Mouse (Mus musculus) hindbrain, embryonic 11.5 days (tissue): Measurements from ENCODE around the gene Rph3a. TPM values are rescaled to one million over a fixed set of nuclear protein-coding genes. Genes with fewer than 3 reads are reported as not detected.

ENCODE experiments used
- ATAC-seq: fragments of 200-750 bp; cut with Nextera tagmentation; 2 replicates; pipeline ENCODE4 v1.8.0; 2017; ENCODE audit warnings: mild to moderate bottlenecking, moderate TSS enrichment, moderate library complexity; ENCODE audit not compliant: low FRiP score
- DNase-seq: peaks from one replicate; pipeline ENCODE4 v3.0.0-alpha.2; 2015; ENCODE audit warnings: low spot score
- H3K27ac ChIP-seq: fragments of 300-500 bp; sonication (generic); 2 replicates; pipeline ENCODE4 v1.5.1; 2014; ENCODE audit warnings: mild to moderate bottlenecking, low read depth, low read length
- H3K27me3 ChIP-seq: fragments of 300-500 bp; sonication (generic); 2 replicates; pipeline ENCODE4 v1.6.1; 2014; ENCODE audit warnings: mild to moderate bottlenecking, low read length, moderate library complexity, mixed read lengths; ENCODE audit not compliant: control insufficient read depth, insufficient read depth
- H3K36me3 ChIP-seq: fragments of 300-500 bp; sonication (generic); 2 replicates; pipeline ENCODE4 v1.6.1; 2014; ENCODE audit warnings: mild to moderate bottlenecking, low read length, moderate library complexity, mixed read lengths; ENCODE audit not compliant: control insufficient read depth, insufficient read depth
- H3K4me1 ChIP-seq: fragments of 300-500 bp; sonication (generic); replicated peaks from 2 replicates; pipeline ENCODE4 v1.6.1; 2014; ENCODE audit warnings: low read length, mixed read lengths; ENCODE audit not compliant: control insufficient read depth, insufficient read depth
- H3K4me2 ChIP-seq: fragments of 300-500 bp; sonication (generic); replicated peaks from 2 replicates; pipeline ENCODE4 v1.6.1; 2014; ENCODE audit warnings: mild to moderate bottlenecking, low read depth, low read length
- H3K4me3 ChIP-seq: fragments of 300-500 bp; sonication (generic); 2 replicates; pipeline ENCODE4 v1.5.1; 2014; ENCODE audit warnings: low read depth, low read length
- H3K9ac ChIP-seq: fragments of 300-500 bp; sonication (generic); 2 replicates; pipeline ENCODE4 v1.6.1; 2014; ENCODE audit warnings: low read depth, low read length
- H3K9me3 ChIP-seq: fragments of 300-500 bp; sonication (generic); 2 replicates; pipeline ENCODE4 v1.6.1; 2016; ENCODE audit warnings: low read length; ENCODE audit not compliant: control insufficient read depth
- WGBS: fragments of 180-500 bp; shearing (Covaris S2); extraction: QIAGEN DNeasy Blood & Tissue Kit; methylation state at CpG from one replicate; pipeline ENCODE4 v1.1.7; 2014; 5-methylcytosine and 5-hydroxymethylcytosine counted together
- polyA plus RNA-seq: library from polyadenylated mRNA; unstranded; fragments of >200 nt; fragmentation: Nextera tagmentation; extraction: Ambion mirVana; gene quantifications from 2 replicates; pipeline ENCODE4 v1.2.1, GENCODE M21; 2014

Rph3a gene
- polyA plus RNA-seq, 1 experiment from 2014 or later: 2.6 TPM

DNA sequence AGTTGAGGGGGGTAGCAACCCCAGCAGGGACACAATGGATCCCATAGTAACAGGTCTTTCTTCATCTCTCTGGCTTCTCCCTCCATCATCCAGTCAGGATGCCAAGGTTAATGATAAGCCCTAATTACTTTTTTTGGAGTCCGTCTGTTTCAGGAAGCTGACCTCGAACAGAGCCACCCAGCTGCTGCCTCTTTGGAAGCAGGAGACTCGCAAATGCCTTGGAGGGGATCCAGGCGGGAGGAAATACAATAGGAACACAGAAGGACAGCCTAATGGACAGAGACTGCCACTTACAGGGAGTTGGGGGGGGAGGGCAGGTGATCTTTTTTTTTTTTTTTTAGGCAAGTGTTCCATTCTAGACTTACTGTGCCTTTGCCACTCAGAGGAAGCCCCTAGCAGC is 40.2 kb downstream of the Rph3a start:
- Histone ChIP-seq H3K27ac (no peak overlapping the region), H3K4me2 (no peak overlapping the region), H3K9me3 (no peaks in the 10 kb centered on the region), H3K4me1 (no peaks in the 10 kb centered on the region), H3K9ac (no peak overlapping the region), H3K27me3 (no peaks in the 10 kb centered on the region), H3K36me3 (no peaks in the 10 kb centered on the region), H3K4me3 (no peak overlapping the region)
- ATAC-seq (no peak), DNase-seq (peak; percentile 2)
- 30% methylated on average over 4 of the region's 4 CpGs for WGBS

DNA sequence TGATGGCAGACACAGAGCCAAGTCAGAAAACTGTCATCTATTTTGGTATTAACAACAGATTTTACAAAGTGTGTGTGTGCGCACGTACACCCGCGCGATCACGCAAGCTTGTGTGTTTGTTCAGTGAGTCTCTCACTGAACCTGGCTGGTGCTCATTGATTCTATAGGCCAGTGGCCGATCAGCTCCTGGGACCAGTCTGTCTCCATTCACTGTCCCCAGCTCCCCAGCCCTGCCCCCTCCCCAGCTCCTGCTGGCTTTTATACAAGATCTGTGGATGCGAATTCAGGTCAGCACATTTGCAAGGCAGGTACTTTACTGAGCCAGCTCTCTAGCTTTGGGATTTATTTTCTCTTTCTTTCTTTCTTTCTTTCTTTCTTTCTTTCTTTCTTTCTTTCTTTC is 41.1 kb downstream of the Rph3a start:
- ATAC-seq: no peak
- Histone ChIP-seq H3K4me1 (no peaks in the 10 kb centered on the region), H3K27ac (no peak overlapping the region), H3K36me3 (no peaks in the 10 kb centered on the region), H3K4me3 (no peak overlapping the region), H3K9ac (no peak overlapping the region), H3K9me3 (no peaks in the 10 kb centered on the region), H3K4me2 (no peak overlapping the region), H3K27me3 (no peaks in the 10 kb centered on the region)
- DNase-seq: no peak
- WGBS: 84% methylated on average over 8 of the region's 8 CpGs

DNA sequence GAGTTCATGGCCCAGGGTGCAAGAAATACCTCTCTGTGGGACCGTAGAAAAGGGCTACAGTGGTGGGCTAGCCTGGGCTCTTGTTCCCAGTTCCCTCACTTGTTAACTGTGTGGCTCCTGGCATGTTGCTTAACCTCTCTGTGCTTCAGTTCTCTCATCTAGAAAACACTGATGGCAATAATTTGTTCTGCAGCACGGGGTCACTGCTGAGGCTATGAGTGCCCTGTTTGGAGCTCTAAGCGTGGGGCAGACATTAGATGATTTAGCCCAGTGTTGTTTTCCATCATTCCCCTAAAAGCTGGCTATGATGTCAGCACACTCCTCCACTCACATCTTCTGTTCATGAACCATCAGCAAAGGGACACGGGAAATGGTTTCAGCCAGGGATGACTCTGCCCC is 41.8 kb downstream of the Rph3a start:
- H3K9me3 ChIP-seq: no peaks in the 10 kb centered on the region
- no peaks in the 10 kb centered on the region for H3K4me1 ChIP-seq
- no peak overlapping the region for H3K4me3 ChIP-seq
- no peak overlapping the region for H3K27ac ChIP-seq
- DNase-seq: no peak
- no peaks in the 10 kb centered on the region for H3K36me3 ChIP-seq
- ATAC-seq: no peak
- H3K4me2 ChIP-seq: no peak overlapping the region
- no peak overlapping the region for H3K9ac ChIP-seq
- 74% methylated on average over 4 of the region's 4 CpGs for WGBS
- no peaks in the 10 kb centered on the region for H3K27me3 ChIP-seq

DNA sequence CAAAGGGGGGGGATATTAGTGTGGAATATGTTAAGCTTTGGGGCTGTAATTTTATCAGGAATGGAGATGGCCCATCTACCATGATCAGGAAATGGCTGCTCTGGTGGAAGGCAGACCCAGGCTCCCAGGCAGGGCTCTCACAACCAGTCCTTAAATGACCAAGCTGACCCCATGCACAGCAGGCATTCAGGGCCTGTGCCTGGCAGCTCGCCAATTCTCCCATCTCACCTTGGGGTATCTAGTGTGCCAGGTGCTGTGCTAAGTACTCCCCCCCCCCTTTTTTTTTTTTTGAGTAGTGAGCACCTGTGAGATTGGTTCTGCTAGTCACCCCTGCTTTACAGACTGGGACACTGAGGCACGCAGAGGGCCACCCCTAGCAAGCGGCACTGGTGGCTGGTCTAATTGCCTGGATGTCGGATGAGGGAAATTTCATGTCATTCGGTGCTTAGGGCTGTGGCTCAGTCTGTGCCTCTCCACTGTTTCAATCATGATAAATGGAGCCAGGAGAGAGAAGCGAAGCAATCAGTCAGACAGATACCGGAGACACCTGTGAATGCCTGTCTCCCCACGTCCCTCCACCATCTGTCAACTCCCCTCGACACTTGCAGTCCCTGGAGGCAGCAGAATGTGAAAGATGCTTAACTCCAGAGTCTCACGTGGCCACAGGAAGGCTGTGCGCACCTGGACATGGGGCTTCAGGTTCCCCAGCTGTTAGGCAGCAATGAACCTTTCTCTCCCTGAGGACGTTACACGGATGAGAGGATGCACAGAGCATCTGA is 42.3 kb downstream of the Rph3a start:
- no peak for ATAC-seq
- H3K27me3 ChIP-seq: no peaks in the 10 kb centered on the region

DNA sequence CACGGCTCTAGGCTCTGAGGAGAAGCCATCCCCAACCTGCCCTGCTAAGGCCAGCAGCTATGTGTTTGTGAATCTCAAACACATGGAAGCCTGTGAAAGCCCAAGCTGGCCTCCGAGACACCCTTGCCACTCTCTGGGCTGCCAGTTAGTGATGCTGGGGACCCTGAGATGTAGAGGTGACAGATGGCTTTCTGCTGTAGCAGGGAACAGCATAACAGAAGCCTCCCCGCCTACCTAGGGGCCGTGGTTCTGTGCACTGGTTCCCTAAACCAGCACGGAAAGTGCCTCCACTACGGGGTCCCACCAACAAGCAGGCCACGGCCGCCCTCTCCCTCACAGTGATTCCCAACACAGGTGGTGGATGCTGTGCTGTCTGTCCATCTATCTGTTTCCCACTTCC is 43.0 kb downstream of the Rph3a start:
- no peak for DNase-seq
- Histone ChIP-seq H3K27me3 (no peaks in the 10 kb centered on the region), H3K27ac (no peak overlapping the region), H3K9me3 (no peaks in the 10 kb centered on the region), H3K36me3 (no peaks in the 10 kb centered on the region), H3K4me1 (no peaks in the 10 kb centered on the region), H3K9ac (no peak overlapping the region), H3K4me2 (no peak overlapping the region), H3K4me3 (no peak overlapping the region)
- ATAC-seq: no peak
- WGBS: 87% methylated on average over 8 of the region's 8 CpGs

More for the DNA sequence above, 42.3 kb downstream of the Rph3a start:
- Histone ChIP-seq H3K27ac (no peak overlapping the region), H3K4me1 (no peaks in the 10 kb centered on the region), H3K36me3 (no peaks in the 10 kb centered on the region), H3K9ac (no peak overlapping the region), H3K9me3 (no peaks in the 10 kb centered on the region), H3K4me2 (no peak overlapping the region), H3K4me3 (no peak overlapping the region)
- DNase-seq: peak; percentile 1
- 73% methylated on average over 13 of the region's 13 CpGs for whole genome bisulfite sequencing

DNA sequence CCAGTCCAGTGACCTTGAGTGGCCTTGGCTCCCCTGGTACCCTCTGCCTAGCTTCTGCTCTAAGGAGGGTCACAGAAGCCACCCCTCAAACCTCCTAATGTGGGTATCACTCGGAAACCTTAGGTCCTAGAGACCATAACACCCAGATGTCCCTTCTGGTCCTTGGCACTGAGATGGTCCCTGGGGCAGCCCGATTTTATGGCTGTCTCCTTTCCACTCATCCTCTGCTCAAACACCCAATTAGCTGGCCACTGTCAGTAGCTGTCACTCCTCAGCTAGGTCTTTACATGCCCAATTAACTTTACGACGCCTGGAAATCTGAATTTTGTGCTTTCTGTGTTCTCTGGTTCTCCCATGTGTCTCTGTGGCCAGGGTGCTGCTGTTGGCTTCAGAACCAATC is 43.7 kb downstream of the Rph3a start:
- H3K9ac ChIP-seq: no peak overlapping the region
- H3K36me3 ChIP-seq: no peaks in the 10 kb centered on the region
- H3K4me3 ChIP-seq: no peak overlapping the region
- ATAC-seq (no peak), DNase-seq (no peak)
- no peaks in the 10 kb centered on the region for H3K4me1 ChIP-seq
- 85% methylated on average over 4 of the region's 4 CpGs for WGBS
- H3K27ac ChIP-seq: no peak overlapping the region
- H3K4me2 ChIP-seq: no peak overlapping the region
- H3K27me3 ChIP-seq: no peaks in the 10 kb centered on the region
- H3K9me3 ChIP-seq: no peaks in the 10 kb centered on the region

DNA sequence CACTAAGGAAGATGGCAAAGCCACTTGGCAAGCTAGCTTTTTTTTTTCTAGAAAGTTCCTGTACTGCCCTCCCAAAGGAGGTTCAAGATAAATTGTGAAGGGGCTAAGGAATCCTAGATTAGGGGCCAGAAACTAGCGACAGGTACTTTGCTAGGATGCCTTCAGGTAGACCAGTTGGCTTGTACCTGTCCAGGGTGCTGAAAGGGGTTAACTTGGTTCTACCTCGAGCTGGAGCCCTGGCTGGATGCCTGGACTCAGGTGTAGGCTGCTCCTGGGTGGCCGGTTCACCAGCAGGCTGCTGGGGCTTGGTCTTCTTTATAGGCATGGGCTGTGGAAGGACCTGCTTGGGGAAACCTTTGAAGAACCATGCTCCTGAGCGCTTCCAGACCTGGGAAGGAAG is 48.9 kb downstream of the Rph3a start:
- Histone ChIP-seq H3K4me1 (no peaks in the 10 kb centered on the region), H3K9ac (no peak overlapping the region), H3K36me3 (no peaks in the 10 kb centered on the region), H3K27ac (no peak overlapping the region), H3K4me3 (no peak overlapping the region), H3K9me3 (no peaks in the 10 kb centered on the region), H3K4me2 (no peak overlapping the region), H3K27me3 (no peaks in the 10 kb centered on the region)
- ATAC-seq (no peak), DNase-seq (peak; percentile 15)
- WGBS: 60% methylated on average over 4 of the region's 4 CpGs

DNA sequence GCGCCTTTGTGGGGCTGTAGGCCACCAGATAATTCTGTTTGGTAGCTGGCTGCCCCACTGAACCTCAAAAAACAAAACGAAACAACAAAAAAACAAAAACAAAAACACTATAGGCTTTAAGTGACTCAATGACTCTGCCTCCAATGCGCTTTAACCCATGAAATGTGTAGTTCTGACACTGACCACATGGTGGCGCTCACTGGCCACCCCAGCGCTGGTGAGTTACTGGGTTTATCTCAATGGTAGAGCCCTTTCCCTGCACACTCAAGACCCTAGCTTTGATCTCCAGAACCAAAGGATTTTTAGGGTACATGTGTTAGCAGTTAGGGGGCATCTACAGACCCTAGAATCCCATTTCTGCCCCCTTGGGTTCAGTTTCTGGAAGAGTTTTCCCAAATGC is 55.9 kb downstream of the Rph3a start:
- no peaks in the 10 kb centered on the region for H3K27me3 ChIP-seq
- H3K4me1 ChIP-seq: no peaks in the 10 kb centered on the region
- no peak overlapping the region for H3K9ac ChIP-seq
- DNase-seq (peak; percentile 78), ATAC-seq (no peak)
- WGBS: 19% methylated on average over 5 of the region's 5 CpGs
- H3K4me3 ChIP-seq: no peak overlapping the region
- no peaks in the 10 kb centered on the region for H3K36me3 ChIP-seq
- H3K9me3 ChIP-seq: no peaks in the 10 kb centered on the region
- H3K4me2 ChIP-seq: no peak overlapping the region
- H3K27ac ChIP-seq: no peak overlapping the region

DNA sequence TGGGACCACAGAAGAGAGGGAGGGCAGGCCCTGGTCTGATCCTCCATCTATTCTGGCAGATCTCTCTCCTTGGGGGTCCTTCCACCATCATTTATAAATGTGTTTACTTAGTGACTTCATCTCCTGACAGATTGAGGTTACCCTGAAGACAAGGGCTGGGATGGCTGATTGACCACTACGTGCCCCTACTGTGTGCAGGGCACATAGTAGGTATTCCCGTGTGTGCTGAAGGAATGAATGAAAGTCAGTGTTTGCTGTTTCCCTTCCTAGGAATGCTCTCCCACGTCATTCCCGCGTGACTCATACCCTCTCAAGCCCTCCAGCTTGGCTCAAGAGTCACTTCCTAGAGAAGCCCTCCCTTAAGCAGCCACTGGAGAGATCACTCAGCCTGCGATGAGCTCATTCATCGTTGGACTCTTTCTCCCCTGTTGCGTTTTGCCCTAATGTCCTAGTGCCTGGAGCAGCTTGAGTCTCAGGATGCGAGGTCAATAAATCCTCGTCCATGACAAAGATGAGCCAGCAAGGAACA is 57.6 kb downstream of the Rph3a start:
- Histone ChIP-seq H3K9me3 (no peaks in the 10 kb centered on the region), H3K9ac (no peak overlapping the region), H3K27ac (no peak overlapping the region), H3K4me3 (no peak overlapping the region), H3K27me3 (no peaks in the 10 kb centered on the region), H3K36me3 (no peaks in the 10 kb centered on the region), H3K4me2 (no peak overlapping the region), H3K4me1 (no peaks in the 10 kb centered on the region)
- DNase-seq: no peak
- WGBS: 74% methylated on average over 10 of the region's 10 CpGs
- ATAC-seq: no peak
